Mouse (Mus musculus) liver, embryonic 14.5 days (tissue): Measurements from ENCODE around the gene Nr5a2.

Source experiments
- CTCF ChIP-seq: IDR thresholded peaks from 2 replicates; pipeline ENCODE4 v1.5.1; 2016; ENCODE audit warnings: antibody characterized with exemption, low read depth, control low read depth
- EP300 ChIP-seq: IDR thresholded peaks from 2 replicates; pipeline ENCODE4 v1.6.1; 2016; ENCODE audit warnings: antibody characterized with exemption, low read depth

DNA sequence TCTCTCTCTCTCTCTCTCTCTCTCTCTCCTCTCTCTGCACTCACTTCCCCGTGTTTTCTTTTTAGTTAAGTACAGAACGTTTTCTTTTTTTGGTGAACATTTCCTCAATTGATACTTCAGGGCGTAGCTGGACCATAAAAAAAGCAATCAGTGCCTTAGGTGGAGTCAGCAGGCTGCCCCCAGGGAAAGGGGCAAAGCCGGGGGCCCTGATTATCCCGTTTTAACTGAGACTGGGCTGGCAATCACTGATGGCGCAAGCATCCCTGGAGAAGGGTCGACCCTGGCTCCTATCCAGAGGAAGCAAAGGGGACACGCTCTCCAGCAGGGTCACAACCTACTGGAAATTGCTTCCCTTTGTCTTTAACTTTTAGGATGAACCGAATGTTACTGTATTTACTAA lies 1.6 kb downstream of the Nr5a2 start:
- no peak for TF ChIP-seq EP300
- no peak for TF ChIP-seq CTCF
